Mouse (Mus musculus) duodenum, adult 2 months (tissue): ENCODE results near the gene Ccdc173. TPM values are rescaled to one million over a fixed set of nuclear protein-coding genes. Genes with fewer than 3 reads are reported as not detected.

ENCODE experiments used
- polyA plus RNA-seq: library from polyadenylated mRNA; depleted of rRNA; stranded (reverse); fragments of >200 nt; gene quantifications from 2 replicates; pipeline ENCODE4 v1.2.3, GENCODE M21; 2012; ENCODE audit warnings: low replicate concordance; rRNA removed

Ccdc173 gene
- 0.12 TPM in 1 of 2 replicates, not detected in the other for polyA plus RNA-seq

DNA sequence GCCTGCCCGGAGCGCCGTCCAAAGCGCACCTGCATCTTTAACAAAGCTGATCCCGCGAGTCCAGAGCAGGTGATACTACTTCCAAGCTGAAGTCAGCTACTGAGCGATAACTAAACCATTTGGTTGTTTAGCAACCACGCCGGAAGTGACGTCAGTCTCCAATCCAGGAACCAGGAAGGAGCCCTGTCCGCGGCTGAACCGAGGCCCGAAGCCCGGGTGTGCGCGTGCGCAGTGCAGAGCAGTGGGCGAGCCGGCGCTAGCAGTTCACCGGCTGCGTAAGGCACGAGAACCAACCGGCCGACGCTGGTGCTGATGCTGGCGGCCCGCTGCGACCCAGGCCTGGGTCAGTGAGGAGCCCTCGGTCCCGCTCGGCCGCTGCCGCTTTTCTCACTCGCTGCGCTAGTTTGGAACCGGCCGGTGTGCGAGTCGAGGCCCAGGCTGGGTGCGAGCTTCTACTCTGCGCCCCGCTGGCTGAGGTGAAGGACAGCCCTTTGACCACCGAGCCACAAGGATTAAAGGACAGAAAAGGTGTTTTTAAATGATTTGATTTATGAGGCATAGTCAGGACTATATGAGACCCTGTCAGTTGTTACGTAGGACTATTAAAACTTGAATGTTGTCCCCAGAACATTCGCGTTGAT lies at the start of gene Ccdc173, which contains the start of gene Phospho2:
Gene Ccdc173 (minus strand): TSS at position 147 of the 641 bp plus-strand sequence.
Gene Phospho2 (plus strand): TSS at position 195 of the 641 bp plus-strand sequence.

DNA sequence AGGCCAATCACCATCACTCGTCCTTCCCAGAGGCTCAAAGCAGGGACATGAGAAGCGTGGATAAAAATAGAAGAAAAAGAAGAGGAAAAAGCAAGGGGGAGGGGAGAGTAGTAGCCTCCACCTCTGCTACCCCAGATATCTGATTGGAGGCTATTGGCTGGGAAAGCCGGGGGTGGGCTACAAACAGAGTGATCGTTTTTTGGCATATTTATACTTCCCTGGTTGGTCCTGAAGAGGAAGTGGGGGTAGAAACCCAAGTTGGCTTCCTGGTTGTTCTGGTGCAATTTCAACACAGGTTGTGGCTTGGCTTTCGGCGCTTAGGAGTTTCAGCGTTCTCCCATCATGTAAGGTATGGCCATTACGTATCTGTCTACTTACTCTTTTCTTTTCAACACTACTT lies 32.3 kb upstream of the Ccdc173 start, which contains the start of gene Klhl23:
Gene Klhl23 (plus strand): TSS at position 234 of the 400 bp plus-strand sequence.

DNA sequence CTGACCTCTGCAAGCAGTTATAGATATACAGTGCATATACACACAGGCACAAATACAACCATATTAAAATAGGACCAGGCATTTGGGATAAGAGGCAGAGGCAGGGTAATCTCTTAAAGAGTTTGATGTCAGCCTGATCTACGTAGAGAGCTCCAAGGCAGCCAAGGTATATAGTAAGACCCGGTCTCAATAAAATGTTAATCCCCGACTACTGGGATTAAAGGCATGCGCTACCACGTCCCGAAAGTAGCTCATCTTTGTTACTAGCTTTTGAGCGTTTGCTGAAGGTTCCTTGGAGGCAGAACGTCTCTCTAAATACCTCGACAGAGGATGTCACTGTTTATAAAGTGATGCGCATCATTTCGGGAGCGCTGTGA lies 67.1 kb downstream of the Ccdc173 start, which contains the start of gene Ppig:
Gene Ppig (plus strand): TSS at position 273 of the 377 bp plus-strand sequence.

DNA sequence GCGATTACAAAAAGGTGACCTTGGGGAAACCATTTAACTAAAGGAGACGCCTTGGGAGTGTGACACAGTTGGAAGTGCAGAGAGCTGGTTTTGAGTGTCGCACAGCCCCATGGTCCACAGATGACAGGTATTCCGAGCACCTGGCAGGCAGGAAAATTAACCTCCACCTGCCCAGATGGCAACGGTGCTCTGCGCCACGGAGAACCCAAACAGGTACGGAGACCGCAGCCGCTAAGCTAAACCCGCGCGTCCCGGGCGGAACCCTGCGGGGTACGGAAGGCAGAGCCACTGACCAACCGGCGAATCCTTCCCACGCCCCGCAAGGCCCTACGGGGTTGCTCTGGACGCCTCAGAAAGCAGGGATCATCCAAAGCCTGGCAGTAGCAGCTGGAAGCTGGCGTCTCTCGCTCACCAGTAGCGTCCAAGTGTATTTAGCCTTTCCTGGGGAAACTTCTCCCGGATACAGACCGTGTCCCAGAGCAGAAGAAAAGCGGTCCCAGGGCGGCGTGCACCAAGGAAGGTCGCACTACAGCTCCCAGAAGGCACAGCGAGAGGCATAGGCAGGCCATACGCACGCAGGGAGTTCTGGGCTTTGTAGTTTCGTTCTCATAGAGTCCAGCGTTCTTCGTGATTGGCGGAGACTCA lies 76.3 kb downstream of the Ccdc173 start, which contains the start of gene Fastkd1:
Gene Fastkd1 (minus strand): TSS at position 536 of the 645 bp plus-strand sequence.

Other genes starting within 250 kb of the Ccdc173 start
- 0.02 and 0.09 TPM in 2 replicates for gene Lrp2, start 203.5 kb downstream of the Ccdc173 start, polyA plus RNA-seq
- 0.44 TPM in 1 of 2 replicates, not detected in the other for gene Bbs5, start 142.4 kb downstream of the Ccdc173 start, polyA plus RNA-seq
- not detected in 2 replicates for gene Klhl41, start 119.5 kb downstream of the Ccdc173 start, polyA plus RNA-seq
- gene Fastkd1, start 76.1 kb downstream of the Ccdc173 start, polyA plus RNA-seq, result 0.82 and 2.1 TPM in 2 replicates
- gene Ppig, start 67.0 kb downstream of the Ccdc173 start, polyA plus RNA-seq, result 0.13 and 0.30 TPM in 2 replicates
- 66.0 and 86.7 TPM in 2 replicates for gene Phospho2, start within 50 bp of the Ccdc173 start, polyA plus RNA-seq
- gene Klhl23, start 32.4 kb upstream of the Ccdc173 start, polyA plus RNA-seq, result 1.1 and 2.9 TPM in 2 replicates
- gene Ssb, start 72.0 kb upstream of the Ccdc173 start, polyA plus RNA-seq, result 0.16 TPM in 1 of 2 replicates, not detected in the other
- gene Mettl5, start 96.0 kb upstream of the Ccdc173 start, polyA plus RNA-seq, result 4.6 and 14.0 TPM in 2 replicates
- gene Ubr3, start 107.7 kb upstream of the Ccdc173 start, polyA plus RNA-seq, result 4.9 and 5.3 TPM in 2 replicates
- gene Myo3b, start 249.6 kb upstream of the Ccdc173 start, polyA plus RNA-seq, result 0.04 TPM in 1 of 2 replicates, not detected in the other